Mouse (Mus musculus): ENCODE measurements around the gene Tmem135.

GRCm38 (mm10) chr7:89251880-89252453, 152.1 kb downstream of the Tmem135 start:
- TF ChIP-seq CTCF (IDR thresholded peaks at IDR 0.05; ENCODE audit: extremely low read depth, insufficient read length, insufficient replicate concordance, low read depth, low read length) (no peak), POLR2A (IDR thresholded peaks at IDR 0.05; ENCODE audit: low read depth, low read length) (no peak)

Data from small intestine, adult 2 months (tissue).